ENCODE assay signal across 10 mouse cellular contexts in the genomic region with DNA sequence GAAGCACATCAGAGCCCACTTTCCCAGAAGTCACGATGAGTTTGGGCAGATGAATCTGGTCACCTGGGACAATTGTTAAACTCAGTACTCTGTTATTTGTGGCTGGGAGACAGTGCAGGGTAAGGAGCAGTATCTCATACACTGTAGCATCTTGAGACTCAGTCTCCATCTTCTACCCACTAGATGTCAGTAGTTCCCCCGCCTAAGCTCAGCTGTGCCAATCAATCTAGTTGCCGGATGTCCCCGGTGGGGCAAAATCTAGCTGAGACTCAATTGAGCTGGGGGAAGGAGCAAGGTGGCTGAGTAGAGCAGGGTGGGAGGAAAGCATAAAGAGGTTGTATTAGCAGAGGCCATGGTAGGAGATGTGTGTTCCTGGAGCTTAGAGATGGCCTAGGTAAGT. TPM values are rescaled to one million over a fixed set of nuclear protein-coding genes. Genes with fewer than 3 reads are reported as not detected.
A peak's percentile ranks its signal among the peaks of the same experiment; 100 is the strongest.
DNase-seq lines count a peak whose midpoint lies in the region; ATAC-seq and TF ChIP-seq lines count a peak whose summit lies in the region.
"Had no signal": no experiment of that assay in that cellular context is flagged by ENCODE, and none has a peak within 500 bp of the region (broad histone marks: within the 10 kb centered on the region; RNA-seq: fewer than 3 reads in every experiment).

No protein-coding gene starts in this region.

- H3K9ac ChIP-seq in kidney, embryonic 14.5 days (ENCODE audit: low read depth, low read length): no peak overlapping the region
- H3K9ac ChIP-seq in intestine, postnatal 0 days (ENCODE audit: low read depth, low read length): no peak overlapping the region
- H3K9ac ChIP-seq: liver, embryonic 12.5 days had no signal

- H3K27ac ChIP-seq in kidney, embryonic 14.5 days (ENCODE audit: low read depth, low read length): no peak overlapping the region
- H3K27ac ChIP-seq in intestine, postnatal 0 days (ENCODE audit: low read depth, low read length): no peak overlapping the region
- H3K27ac ChIP-seq: liver, embryonic 12.5 days had no signal

- no peak overlapping the region for H3K4me3 ChIP-seq in kidney, embryonic 14.5 days (ENCODE audit: low read length)
- H3K4me3 ChIP-seq in intestine, postnatal 0 days (ENCODE audit: low read depth, low read length): no peak overlapping the region
- H3K4me3 ChIP-seq: liver, embryonic 12.5 days had no signal

- TF ChIP-seq CTCF in intestine, postnatal 0 days (IDR thresholded peaks at IDR 0.05; ENCODE audit: low read depth): peak; percentile 75

- peak; percentile 20 to 29 for DNase-seq in kidney, postnatal 36 days
- peak; percentile 66 for DNase-seq in ES-CJ7 (ENCODE audit: low read depth, low spot score)
- DNase-seq in ZHBTc4 (ENCODE audit: low read depth, low spot score): peak; percentile 48
- DNase-seq in adrenal gland, postnatal 10 days: no peak
- no peak for DNase-seq in adipocyte (ENCODE audit: low spot score)
- no peak for DNase-seq in heart, postnatal 4 days
- DNase-seq: right cerebral cortex, postnatal 14 days had no signal

- no peak for ATAC-seq in kidney, embryonic 14.5 days (ENCODE audit: low FRiP score, low TSS enrichment)
- ATAC-seq in intestine, postnatal 0 days: no peak
- ATAC-seq: liver, embryonic 12.5 days had no signal

- no peaks in the 10 kb centered on the region for H3K4me1 ChIP-seq in kidney, embryonic 14.5 days (ENCODE audit: control insufficient read depth, insufficient read depth, low read length)
- no peaks in the 10 kb centered on the region for H3K4me1 ChIP-seq in intestine, postnatal 0 days (replicated peaks; ENCODE audit: control insufficient read depth, insufficient read depth, low read length)
- H3K4me1 ChIP-seq: liver, embryonic 12.5 days had no signal

- WGBS in kidney, embryonic 14.5 days: 30% methylated on average over 4 of the region's 4 CpGs
- 22% methylated on average over 4 of the region's 4 CpGs for WGBS in intestine, postnatal 0 days

- H3K36me3 ChIP-seq in kidney, embryonic 14.5 days (ENCODE audit: control insufficient read depth, insufficient read depth, low read length): no peaks in the 10 kb centered on the region
- no peaks in the 10 kb centered on the region for H3K36me3 ChIP-seq in intestine, postnatal 0 days (ENCODE audit: control insufficient read depth, insufficient read depth)
- H3K36me3 ChIP-seq: liver, embryonic 12.5 days had no signal

- no peak overlapping the region for H3K4me2 ChIP-seq in kidney, embryonic 14.5 days (replicated peaks; ENCODE audit: low read depth, low read length)
- no peak overlapping the region for H3K4me2 ChIP-seq in intestine, postnatal 0 days (replicated peaks; ENCODE audit: low read depth)
- H3K4me2 ChIP-seq: liver, embryonic 12.5 days had no signal

- no peaks in the 10 kb centered on the region for H3K27me3 ChIP-seq in kidney, embryonic 14.5 days (ENCODE audit: control insufficient read depth, insufficient read depth, low read length)
- no peaks in the 10 kb centered on the region for H3K27me3 ChIP-seq in intestine, postnatal 0 days (replicated peaks; ENCODE audit: control insufficient read depth, insufficient read depth, low read length)
- H3K27me3 ChIP-seq: liver, embryonic 12.5 days had no signal

- no peaks in the 10 kb centered on the region for H3K9me3 ChIP-seq in kidney, embryonic 14.5 days (ENCODE audit: control insufficient read depth, low read length)
- H3K9me3 ChIP-seq in intestine, postnatal 0 days (ENCODE audit: control insufficient read depth): no peaks in the 10 kb centered on the region
- H3K9me3 ChIP-seq: liver, embryonic 12.5 days had no signal

RNA-seq across cellular contexts. Expression of gene Apip, which starts 57.7 kb away (rescaled TPM):
- polyA plus RNA-seq in kidney, embryonic 14.5 days (2014; fragmentation: Nextera tagmentation; extraction: Ambion mirVana): 73.7 and 73.9 TPM in 2 replicates
- polyA plus RNA-seq in intestine, postnatal 0 days (2015; fragmentation: Nextera tagmentation; extraction: Ambion mirVana): 28.8 and 29.1 TPM in 2 replicates
- total RNA-seq in adrenal gland, postnatal 10 days (2021): 10 to 100 TPM; 54.5 to 61.5 TPM
- total RNA-seq in heart, postnatal 4 days (2021): 10 to 100 TPM; 46.4 to 48.4 TPM

RNA-seq across cellular contexts. Expression of gene Pdhx, which starts 57.8 kb away (rescaled TPM):
- 31.5 and 38.3 TPM in 2 replicates for polyA plus RNA-seq in kidney, embryonic 14.5 days (2014; fragmentation: Nextera tagmentation; extraction: Ambion mirVana)
- 22.4 and 23.5 TPM in 2 replicates for polyA plus RNA-seq in intestine, postnatal 0 days (2015; fragmentation: Nextera tagmentation; extraction: Ambion mirVana)
- total RNA-seq in adrenal gland, postnatal 10 days (2021): 100 to 1,000 TPM; 118 to 121 TPM
- total RNA-seq in heart, postnatal 4 days (2021): 100 to 1,000 TPM; 105 to 120 TPM

Comparison
In these comparisons a context has a peak if more than half of its experiments do, and no peak if none do; other contexts are left out.
1. DNase-seq: peak in kidney, postnatal 36 days (2 of 2), ES-CJ7 (single experiment) and ZHBTc4 (single experiment); none in adrenal gland, postnatal 10 days (single experiment), adipocyte (single experiment) and heart, postnatal 4 days (single experiment).